Mouse (Mus musculus): Measurements from ENCODE around the gene Wnt9b. TPM values are rescaled to one million over a fixed set of nuclear protein-coding genes. Genes with fewer than 3 reads are reported as not detected.

Wnt9b gene
- not detected for polyA plus RNA-seq (2017; shearing (Covaris generic))

GRCm38 (mm10) chr11:103749306-103750089 lies at the start of gene Wnt9b:
TSS of gene Wnt9b (minus strand) at chr11:103749821.

DNA sequence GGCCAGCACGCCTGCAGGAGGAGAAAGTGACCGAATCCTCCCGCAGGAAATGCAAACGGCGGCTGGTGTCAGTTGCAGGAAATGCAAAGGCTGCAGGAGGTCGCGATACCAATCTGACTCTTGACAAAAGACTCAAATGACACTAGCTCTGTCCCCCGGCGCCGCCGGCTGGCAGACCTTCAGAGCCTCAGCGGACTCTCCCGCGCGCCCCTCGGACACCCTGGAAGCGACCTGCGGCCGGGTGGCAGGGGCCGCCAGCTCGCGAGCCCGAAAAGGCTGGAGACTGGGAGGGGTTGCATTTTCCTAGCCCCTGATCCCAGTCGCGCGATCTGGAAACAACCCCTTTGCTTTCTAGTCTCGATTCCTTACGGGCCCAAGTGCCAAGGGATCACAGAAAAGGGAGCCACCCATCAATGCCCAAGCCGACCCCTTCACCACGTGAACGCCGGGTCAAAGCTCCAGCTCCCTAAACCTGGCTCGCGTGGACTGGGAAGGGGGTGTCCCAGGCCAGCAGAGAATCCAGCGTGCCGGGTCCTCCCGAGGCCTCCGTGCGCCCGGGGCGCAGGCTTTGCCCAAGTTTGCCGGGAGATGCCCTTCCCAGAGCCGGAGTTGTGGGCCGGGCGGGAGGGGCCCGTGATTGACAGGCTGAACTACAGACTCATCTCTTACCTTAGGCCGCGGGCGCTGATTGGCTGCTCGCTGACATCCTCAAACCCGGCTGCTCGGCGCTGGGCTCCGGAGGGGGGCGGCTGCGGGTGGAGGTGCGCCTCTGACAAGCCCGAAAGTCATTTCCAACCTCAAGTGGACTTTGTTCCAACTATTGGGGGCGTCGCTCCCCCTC lies 24.0 kb upstream of the Wnt9b start, which contains the start of gene Wnt3:
Wnt3 (plus strand) TSS at position 764 of the 841 bp plus-strand sequence.

DNA sequence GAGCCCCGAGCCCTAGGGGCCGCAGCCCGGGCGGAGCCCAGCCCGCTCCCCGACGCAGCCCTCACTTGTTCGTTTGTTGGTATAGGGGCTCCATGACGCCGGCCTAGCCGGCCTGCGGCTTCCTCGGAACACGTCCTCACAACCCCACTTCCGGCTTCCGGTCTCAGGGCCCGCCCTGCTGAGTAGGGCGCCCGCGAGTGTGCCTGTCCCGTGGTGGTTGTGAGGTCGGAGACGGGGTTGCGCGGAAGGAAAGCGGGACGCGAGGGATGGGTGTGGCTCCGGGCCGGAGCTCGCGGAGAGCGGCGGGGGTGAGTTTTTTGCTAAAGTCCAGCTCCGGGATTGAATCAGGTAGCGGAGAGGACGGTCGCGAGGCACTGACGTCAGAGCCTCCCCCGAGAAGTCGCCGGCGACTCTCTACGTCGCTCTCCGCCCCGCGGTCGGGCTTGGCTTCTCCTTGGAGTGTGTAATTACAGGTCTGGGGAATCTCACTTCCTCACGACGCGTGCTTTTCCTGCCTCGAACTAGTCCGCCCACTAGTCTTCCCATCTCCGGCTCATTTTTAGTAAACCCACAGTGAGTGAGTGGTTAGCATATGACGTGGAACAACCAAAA lies 52.0 kb downstream of the Wnt9b start, which contains the start of gene Gosr2:
Gosr2 (minus strand) TSS at position 334 of the 612 bp plus-strand sequence.

Other genes starting within 250 kb of the Wnt9b start
- not detected for gene Lrrc37a, start 245.2 kb downstream of the Wnt9b start, polyA plus RNA-seq (2017; shearing (Covaris generic))
- not detected for gene Gm884, start 128.7 kb downstream of the Wnt9b start, polyA plus RNA-seq (2017; shearing (Covaris generic))
- not detected for gene Lyzl6, start 110.9 kb downstream of the Wnt9b start, polyA plus RNA-seq (2017; shearing (Covaris generic))
- not detected for gene Rprml, start 100.3 kb downstream of the Wnt9b start, polyA plus RNA-seq (2017; shearing (Covaris generic))
- gene Gosr2, start 51.9 kb downstream of the Wnt9b start, polyA plus RNA-seq (2017; shearing (Covaris generic)), result 104 TPM
- gene Wnt3, start 24.3 kb upstream of the Wnt9b start, polyA plus RNA-seq (2017; shearing (Covaris generic)), result 0.16 TPM
- gene Nsf, start 204.2 kb upstream of the Wnt9b start, polyA plus RNA-seq (2017; shearing (Covaris generic)), result 66.2 TPM
- 19.1 TPM for gene Arf2, start 216.9 kb upstream of the Wnt9b start, polyA plus RNA-seq (2017; shearing (Covaris generic))

All from effector memory CD4-positive, alpha-beta T cell, adult 5 months (primary cell).